Mouse (Mus musculus) intestine, postnatal 0 days (tissue): ENCODE data around the gene Arhgef6. TPM values are rescaled to one million over a fixed set of nuclear protein-coding genes. Genes with fewer than 3 reads are reported as not detected.

ENCODE experiments used
- ATAC-seq: fragments of 200-750 bp; cut with Nextera tagmentation; 2 replicates; pipeline ENCODE4 v1.8.0; 2017; ENCODE audit warnings: mild to moderate bottlenecking, moderate TSS enrichment, moderate library complexity
- H3K27ac ChIP-seq: fragments of 300-500 bp; sonication (generic); 2 replicates; pipeline ENCODE4 v1.5.1; 2014; ENCODE audit warnings: mild to moderate bottlenecking, low read depth, low read length, moderate library complexity
- H3K27me3 ChIP-seq: fragments of 300-500 bp; sonication (generic); replicated peaks from 2 replicates; pipeline ENCODE4 v1.6.1; 2014; ENCODE audit warnings: low read length, mixed read lengths; ENCODE audit not compliant: control insufficient read depth, insufficient read depth
- H3K36me3 ChIP-seq: fragments of 300-500 bp; sonication (generic); 2 replicates; pipeline ENCODE4 v1.6.1; 2014; ENCODE audit warnings: mild to moderate bottlenecking, moderate library complexity; ENCODE audit not compliant: control insufficient read depth, insufficient read depth
- H3K4me1 ChIP-seq: fragments of 300-500 bp; sonication (generic); replicated peaks from 2 replicates; pipeline ENCODE4 v1.6.1; 2014; ENCODE audit warnings: antibody characterized with exemption, low read length, mixed read lengths; ENCODE audit not compliant: control insufficient read depth, insufficient read depth
- H3K4me2 ChIP-seq: fragments of 300-500 bp; sonication (generic); replicated peaks from 2 replicates; pipeline ENCODE4 v1.6.1; 2014; ENCODE audit warnings: low read depth, mild to moderate bottlenecking, moderate library complexity
- H3K4me3 ChIP-seq: fragments of 300-500 bp; sonication (generic); 2 replicates; pipeline ENCODE4 v1.5.1; 2014; ENCODE audit warnings: low read depth, low read length
- H3K9ac ChIP-seq: fragments of 300-500 bp; sonication (generic); 2 replicates; pipeline ENCODE4 v1.6.1; 2014; ENCODE audit warnings: mild to moderate bottlenecking, low read depth, low read length
- H3K9me3 ChIP-seq: fragments of 300-500 bp; sonication (generic); 2 replicates; pipeline ENCODE4 v1.6.1; 2016; ENCODE audit warnings: mixed run types; ENCODE audit not compliant: control insufficient read depth
- CTCF ChIP-seq: sonication (generic); IDR thresholded peaks from 2 replicates; pipeline ENCODE4 v1.5.1; 2016; ENCODE audit warnings: low read depth, mild to moderate bottlenecking, control low read depth, antibody characterized with exemption, moderate library complexity
- WGBS: fragments of 180-500 bp; shearing (Covaris S2); extraction: QIAGEN DNeasy Blood & Tissue Kit; methylation state at CpG from one replicate; pipeline ENCODE4 v1.1.7; 2014; 5-methylcytosine and 5-hydroxymethylcytosine counted together
- polyA plus RNA-seq: library from polyadenylated mRNA; unstranded; fragments of >200 nt; fragmentation: Nextera tagmentation; extraction: Ambion mirVana; gene quantifications from 2 replicates; pipeline ENCODE4 v1.2.1, GENCODE M21; 2015

The Arhgef6 gene
- polyA plus RNA-seq, 1 experiment from 2014 or later, result 2.7 TPM

DNA sequence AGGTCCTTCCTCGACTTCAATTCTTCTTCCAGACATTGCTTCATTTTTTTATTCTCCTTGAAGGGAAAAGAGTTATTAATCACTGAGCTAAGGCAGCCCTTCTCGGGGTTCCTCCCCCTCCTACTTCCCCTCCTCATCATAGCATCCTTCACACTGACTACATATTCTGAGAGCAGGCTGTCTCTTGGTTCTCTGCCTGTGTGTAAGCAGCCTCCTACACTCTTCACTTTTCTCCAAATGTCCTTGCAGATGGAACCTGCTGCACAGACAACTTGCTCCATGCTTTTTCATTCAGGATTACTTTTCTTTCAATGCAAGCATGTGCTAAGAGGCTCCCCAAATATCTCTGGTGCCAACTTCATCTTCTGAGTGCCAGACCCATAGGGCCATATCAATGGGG, 104.9 kb downstream of the Arhgef6 start:
- no peak overlapping the region for H3K27ac ChIP-seq
- no peak overlapping the region for H3K4me3 ChIP-seq
- no peaks in the 10 kb centered on the region for H3K9me3 ChIP-seq
- H3K27me3 ChIP-seq, result no peaks in the 10 kb centered on the region
- 50% methylated on average over 2 of the region's 2 CpGs for WGBS
- H3K36me3 ChIP-seq, result no peaks in the 10 kb centered on the region
- H3K4me1 ChIP-seq, result no peaks in the 10 kb centered on the region
- H3K9ac ChIP-seq, result no peak overlapping the region
- ATAC-seq, result no peak
- TF ChIP-seq CTCF, result no peak
- H3K4me2 ChIP-seq, result no peak overlapping the region

DNA sequence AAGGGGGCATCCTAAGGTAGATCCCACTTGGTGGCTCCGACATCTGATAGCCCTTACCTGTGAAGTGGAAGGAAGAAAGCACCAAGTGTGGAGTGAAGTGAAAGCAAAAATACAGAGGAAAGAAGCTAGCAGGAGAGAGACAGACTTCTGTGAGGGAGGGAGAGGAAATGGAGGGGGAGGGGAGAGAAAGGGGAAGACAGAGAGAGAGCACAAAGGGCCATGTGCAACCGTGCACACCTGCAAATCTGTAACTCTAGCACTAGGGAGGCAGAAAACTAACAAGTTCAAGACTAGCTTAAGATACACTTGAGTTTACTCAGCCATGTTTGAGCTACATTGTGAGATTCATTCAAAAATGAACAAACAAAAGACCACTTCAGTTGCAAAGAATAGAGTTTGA, 110.4 kb downstream of the Arhgef6 start:
- Histone ChIP-seq H3K27ac (no peak overlapping the region), H3K9ac (no peak overlapping the region), H3K4me1 (no peaks in the 10 kb centered on the region), H3K27me3 (no peaks in the 10 kb centered on the region), H3K4me2 (no peak overlapping the region), H3K36me3 (no peaks in the 10 kb centered on the region), H3K4me3 (no peak overlapping the region), H3K9me3 (no peaks in the 10 kb centered on the region)
- no peak for TF ChIP-seq CTCF
- ATAC-seq, result no peak
- 58% methylated on average over 2 of the region's 2 CpGs for WGBS

DNA sequence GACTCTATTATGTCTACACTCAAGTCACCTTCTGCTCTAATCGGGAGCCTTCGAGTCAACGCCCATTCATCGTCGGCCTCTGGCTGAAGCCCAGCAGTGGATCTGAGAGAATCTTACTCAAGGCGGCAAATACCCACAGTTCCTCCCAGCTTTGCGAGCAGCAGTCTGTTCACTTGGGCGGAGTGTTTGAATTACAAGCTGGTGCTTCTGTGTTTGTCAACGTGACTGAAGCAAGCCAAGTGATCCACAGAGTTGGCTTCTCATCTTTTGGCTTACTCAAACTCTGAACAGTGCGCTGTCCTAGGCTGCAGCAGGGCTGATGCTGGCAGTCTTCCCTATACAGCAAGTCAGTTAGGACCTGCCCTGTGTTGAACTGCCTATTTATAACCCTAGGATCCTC, 115.2 kb downstream of the Arhgef6 start:
- no peak overlapping the region for H3K27ac ChIP-seq
- H3K4me1 ChIP-seq, result no peaks in the 10 kb centered on the region
- no peak for TF ChIP-seq CTCF
- H3K27me3 ChIP-seq, result no peaks in the 10 kb centered on the region
- H3K9me3 ChIP-seq, result no peaks in the 10 kb centered on the region
- no peak for ATAC-seq
- 81% methylated on average over 10 of the region's 10 CpGs for WGBS
- H3K9ac ChIP-seq, result no peak overlapping the region
- H3K36me3 ChIP-seq, result no peaks in the 10 kb centered on the region
- H3K4me3 ChIP-seq, result no peak overlapping the region
- no peak overlapping the region for H3K4me2 ChIP-seq

DNA sequence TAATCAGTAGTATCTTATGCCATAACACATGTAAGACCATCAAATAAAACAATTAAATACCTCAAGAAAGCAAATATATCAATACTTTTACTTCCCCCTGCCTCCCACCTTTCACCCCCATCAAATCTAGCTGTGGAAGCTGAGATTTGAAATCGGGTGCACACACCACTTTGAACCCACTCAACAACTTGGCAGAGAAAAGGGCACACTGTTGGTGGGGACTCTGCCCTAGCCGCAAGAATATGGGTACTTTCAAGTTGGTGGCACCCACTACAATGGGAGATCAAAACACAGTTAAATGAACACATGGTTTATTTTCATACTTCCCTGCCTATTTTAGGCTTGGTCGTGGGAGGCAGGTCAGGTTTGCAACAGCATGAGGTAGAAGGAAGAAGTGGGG, 116.6 kb downstream of the Arhgef6 start:
- TF ChIP-seq CTCF, result no peak
- Histone ChIP-seq H3K4me3 (no peak overlapping the region), H3K9me3 (no peaks in the 10 kb centered on the region), H3K4me2 (no peak overlapping the region), H3K36me3 (no peaks in the 10 kb centered on the region), H3K27ac (no peak overlapping the region), H3K27me3 (no peaks in the 10 kb centered on the region), H3K9ac (no peak overlapping the region), H3K4me1 (no peaks in the 10 kb centered on the region)
- 71% methylated on average over 3 of the region's 3 CpGs for WGBS
- ATAC-seq, result no peak

DNA sequence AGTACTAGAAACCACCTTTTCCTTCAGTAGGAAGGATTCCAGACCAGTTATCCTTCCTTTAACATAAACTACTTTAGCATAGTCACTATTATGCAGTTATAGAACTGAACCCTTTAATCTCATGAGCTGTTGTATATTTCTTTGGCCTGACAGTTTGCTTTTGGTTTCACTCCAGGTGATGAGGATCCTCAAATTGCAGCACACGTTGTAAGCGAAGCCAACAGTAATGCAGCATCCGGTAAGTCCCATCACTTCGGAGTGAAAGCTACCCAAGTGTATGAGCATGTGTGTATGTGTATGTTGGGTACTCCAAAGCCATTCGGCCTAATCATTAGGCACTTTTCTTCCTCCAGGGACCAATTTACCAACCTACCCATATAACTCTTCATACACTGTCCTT, 119.0 kb downstream of the Arhgef6 start:
- ATAC-seq, result no peak
- 92% methylated on average over 5 of the region's 5 CpGs for WGBS
- Histone ChIP-seq H3K4me2 (no peak overlapping the region), H3K36me3 (no peaks in the 10 kb centered on the region), H3K4me3 (no peak overlapping the region), H3K27me3 (no peaks in the 10 kb centered on the region), H3K9ac (no peak overlapping the region), H3K27ac (no peak overlapping the region), H3K9me3 (no peaks in the 10 kb centered on the region), H3K4me1 (no peaks in the 10 kb centered on the region)
- no peak for TF ChIP-seq CTCF

DNA sequence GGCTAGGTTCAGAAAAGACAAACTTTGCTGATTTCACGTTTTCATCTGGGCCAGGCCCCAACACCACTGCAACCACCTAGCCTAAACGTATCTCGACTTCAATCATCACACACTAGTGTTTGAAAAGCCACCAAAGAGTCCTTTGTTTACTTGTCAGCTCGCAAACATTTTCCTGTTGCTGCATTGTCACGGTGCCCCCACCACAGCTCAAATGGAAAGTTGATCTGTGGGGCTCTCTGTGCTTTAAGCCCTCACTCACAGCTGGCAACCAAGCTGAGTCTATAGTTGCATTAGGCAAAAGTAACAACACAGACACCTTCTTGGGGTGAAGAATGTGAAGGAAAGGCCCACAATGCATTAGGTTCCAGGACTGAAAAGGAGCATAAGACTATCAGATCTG, 122.3 kb downstream of the Arhgef6 start:
- WGBS, result 50% methylated on average over 5 of the region's 5 CpGs
- H3K4me1 ChIP-seq, result no peaks in the 10 kb centered on the region
- H3K27me3 ChIP-seq, result no peaks in the 10 kb centered on the region
- no peaks in the 10 kb centered on the region for H3K9me3 ChIP-seq
- no peak overlapping the region for H3K4me2 ChIP-seq
- no peaks in the 10 kb centered on the region for H3K36me3 ChIP-seq
- H3K27ac ChIP-seq, result no peak overlapping the region
- no peak overlapping the region for H3K9ac ChIP-seq
- no peak for ATAC-seq
- no peak for TF ChIP-seq CTCF
- no peak overlapping the region for H3K4me3 ChIP-seq

DNA sequence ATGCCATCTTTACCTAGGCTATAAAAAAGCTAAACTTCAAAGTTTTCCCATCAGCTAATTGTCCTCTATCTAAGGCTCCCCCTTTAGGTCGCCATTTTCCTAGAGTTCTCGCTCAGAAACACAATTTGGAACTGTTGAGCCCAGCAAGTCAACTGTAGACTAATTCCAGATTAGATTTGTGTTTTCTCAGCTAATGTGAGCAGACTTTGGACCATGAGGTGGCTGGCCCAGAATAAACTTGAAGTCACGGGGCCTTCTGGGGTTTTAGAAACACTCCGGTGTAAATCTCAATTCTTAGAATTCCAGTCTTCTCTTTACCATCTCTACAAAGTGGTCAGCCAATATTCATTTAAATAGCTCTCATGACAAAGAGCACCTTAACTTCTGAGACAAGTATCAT, 123.0 kb downstream of the Arhgef6 start:
- Histone ChIP-seq H3K4me3 (no peak overlapping the region), H3K27ac (no peak overlapping the region), H3K9me3 (no peaks in the 10 kb centered on the region), H3K4me1 (no peaks in the 10 kb centered on the region), H3K9ac (no peak overlapping the region), H3K4me2 (no peak overlapping the region), H3K27me3 (no peaks in the 10 kb centered on the region), H3K36me3 (no peaks in the 10 kb centered on the region)
- no peak for ATAC-seq
- WGBS, result 81% methylated on average over 4 of the region's 4 CpGs
- no peak for TF ChIP-seq CTCF
